Mouse (Mus musculus) limb, embryonic 10.5 days (tissue): ENCODE data around the gene Srek1. TPM values are rescaled to one million over a fixed set of nuclear protein-coding genes. Genes with fewer than 3 reads are reported as not detected.

ENCODE experiments used
- DNase-seq: peaks from one replicate; pipeline ENCODE4 v3.0.0-alpha.2; 2017; ENCODE audit warnings: low spot score
- H3K27ac ChIP-seq: fragments of 300-500 bp; sonication (generic); 2 replicates; pipeline ENCODE4 v1.5.1; 2016; ENCODE audit warnings: mild to moderate bottlenecking
- H3K27me3 ChIP-seq: fragments of 300-500 bp; sonication (generic); 2 replicates; pipeline ENCODE4 v1.6.1; 2016; ENCODE audit warnings: low read depth, mild to moderate bottlenecking; ENCODE audit not compliant: poor library complexity, severe bottlenecking
- H3K36me3 ChIP-seq: fragments of 300-500 bp; sonication (generic); 2 replicates; pipeline ENCODE4 v1.6.1; 2016; ENCODE audit warnings: mild to moderate bottlenecking, moderate library complexity
- H3K4me1 ChIP-seq: fragments of 300-500 bp; sonication (generic); 2 replicates; pipeline ENCODE4 v1.6.1; 2016
- H3K4me3 ChIP-seq: fragments of 300-500 bp; sonication (generic); 2 replicates; pipeline ENCODE4 v1.5.1; 2016; ENCODE audit warnings: mild to moderate bottlenecking, moderate library complexity
- H3K9me3 ChIP-seq: fragments of 300-500 bp; sonication (generic); replicated peaks from 2 replicates; pipeline ENCODE4 v1.6.1; 2016; ENCODE audit warnings: mild to moderate bottlenecking
- WGBS: fragments of 180-500 bp; shearing (Covaris S2); methylation state at CpG from one replicate; pipeline ENCODE4 v1.1.7; 2016; 5-methylcytosine and 5-hydroxymethylcytosine counted together
- polyA plus RNA-seq: library from polyadenylated mRNA; unstranded; fragments of >200 nt; fragmentation: Nextera tagmentation; extraction: Ambion mirVana; gene quantifications from 2 replicates; pipeline ENCODE4 v1.2.1, GENCODE M21; 2016

Srek1 gene
- polyA plus RNA-seq, 1 experiment from 2014 or later, result 91.3 TPM

GRCm38 (mm10) chr13:103703833-103704232, 70.6 kb downstream of the Srek1 start:
- H3K36me3 ChIP-seq, result no peaks in the 10 kb centered on the region
- no peak overlapping the region for H3K4me3 ChIP-seq
- no peaks in the 10 kb centered on the region for H3K9me3 ChIP-seq
- H3K4me1 ChIP-seq, result peaks cover 11% of the 10 kb centered on the region
- no peak overlapping the region for H3K27ac ChIP-seq
- no peaks in the 10 kb centered on the region for H3K27me3 ChIP-seq
- WGBS, result 74% methylated on average over 6 of the region's 6 CpGs
- DNase-seq, result no peak

DNA sequence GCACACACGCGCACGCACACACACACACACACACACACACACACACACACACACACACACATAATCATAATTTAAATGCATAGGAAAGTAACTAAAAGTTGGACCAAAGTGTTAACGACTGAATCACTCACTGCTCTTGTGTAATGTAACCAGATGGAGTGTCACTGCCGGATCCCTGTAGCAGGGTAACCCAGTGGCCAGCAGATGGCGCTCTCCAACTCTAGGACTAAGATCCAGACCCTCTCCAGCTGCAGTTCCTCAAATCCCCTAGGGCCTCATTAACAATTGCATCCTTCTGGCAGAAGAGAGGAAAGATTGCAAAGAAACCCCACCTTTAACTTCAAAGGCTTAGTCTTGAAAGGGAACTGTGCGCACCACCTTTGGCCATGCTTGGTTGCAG, 71.0 kb downstream of the Srek1 start:
- Histone ChIP-seq H3K4me3 (no peak overlapping the region), H3K9me3 (no peaks in the 10 kb centered on the region), H3K4me1 (peaks cover 11% of the 10 kb centered on the region), H3K27me3 (no peaks in the 10 kb centered on the region), H3K27ac (no peak overlapping the region), H3K36me3 (no peaks in the 10 kb centered on the region)
- peak; percentile 90 for DNase-seq
- WGBS, result 35% methylated on average over 7 of the region's 7 CpGs

- WGBS, result 85% methylated on average over 3 of the region's 3 CpGs
- H3K4me1 ChIP-seq, result peaks cover 11% of the 10 kb centered on the region
- no peak overlapping the region for H3K4me3 ChIP-seq
- H3K27ac ChIP-seq, result no peak overlapping the region
- DNase-seq, result peak; percentile 26
- no peaks in the 10 kb centered on the region for H3K27me3 ChIP-seq
- H3K9me3 ChIP-seq, result no peaks in the 10 kb centered on the region
- no peaks in the 10 kb centered on the region for H3K36me3 ChIP-seq
These were observed 72.1 kb downstream of the Srek1 start for GRCm38 (mm10) chr13:103702266-103702665.

GRCm38 (mm10) chr13:103700752-103701151, 73.7 kb downstream of the Srek1 start:
- Histone ChIP-seq H3K4me3 (no peak overlapping the region), H3K9me3 (no peaks in the 10 kb centered on the region), H3K4me1 (peaks cover 10% of the 10 kb centered on the region), H3K27me3 (no peaks in the 10 kb centered on the region), H3K36me3 (no peaks in the 10 kb centered on the region), H3K27ac (no peak overlapping the region)
- WGBS, result 81% methylated on average over 2 of the region's 2 CpGs
- peak; percentile 18 for DNase-seq

GRCm38 (mm10) chr13:103697993-103698392, 76.4 kb downstream of the Srek1 start:
- peak; percentile 25 for DNase-seq
- Histone ChIP-seq H3K4me3 (no peak overlapping the region), H3K4me1 (no peaks in the 10 kb centered on the region), H3K9me3 (no peaks in the 10 kb centered on the region), H3K27ac (no peak overlapping the region), H3K36me3 (no peaks in the 10 kb centered on the region), H3K27me3 (no peaks in the 10 kb centered on the region)
- 69% methylated on average over 9 of the region's 9 CpGs for WGBS

DNA sequence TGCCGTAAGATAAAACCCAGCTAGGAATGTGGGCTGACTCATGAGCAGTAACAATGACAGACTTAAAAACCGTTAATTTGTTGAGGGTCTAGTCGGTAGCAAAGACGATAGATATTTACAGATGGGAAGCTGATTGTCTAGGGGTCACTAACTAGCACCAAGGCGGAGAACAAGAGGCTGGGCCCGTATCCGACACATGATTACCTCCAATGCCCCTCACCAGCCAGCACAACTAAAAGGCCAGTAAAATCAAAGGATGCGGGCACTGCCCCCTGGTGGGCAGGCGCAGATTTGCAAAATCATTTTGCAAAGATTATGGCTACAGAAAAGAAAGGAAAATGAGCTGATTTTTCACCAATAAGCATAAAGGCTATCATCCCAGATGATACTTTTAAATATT, 78.2 kb downstream of the Srek1 start:
- Histone ChIP-seq H3K27ac (no peak overlapping the region), H3K9me3 (no peaks in the 10 kb centered on the region), H3K27me3 (no peaks in the 10 kb centered on the region), H3K4me1 (no peaks in the 10 kb centered on the region), H3K4me3 (no peak overlapping the region), H3K36me3 (no peaks in the 10 kb centered on the region)
- WGBS, result 44% methylated on average over 9 of the region's 9 CpGs
- peak; percentile 79 for DNase-seq

GRCm38 (mm10) chr13:103695456-103695855, 79.0 kb downstream of the Srek1 start:
- H3K36me3 ChIP-seq, result no peaks in the 10 kb centered on the region
- no peak overlapping the region for H3K4me3 ChIP-seq
- DNase-seq, result no peak
- 65% methylated on average over 6 of the region's 6 CpGs for WGBS
- H3K4me1 ChIP-seq, result no peaks in the 10 kb centered on the region
- H3K27ac ChIP-seq, result no peak overlapping the region
- H3K27me3 ChIP-seq, result no peaks in the 10 kb centered on the region
- H3K9me3 ChIP-seq, result no peaks in the 10 kb centered on the region

Other genes starting within 250 kb of the Srek1 start
- gene Erbin, start 145.9 kb upstream of the Srek1 start, polyA plus RNA-seq, result 12.2 and 16.6 TPM in 2 replicates